Mouse (Mus musculus) heart, postnatal 0 days (tissue): Measurements from ENCODE around the gene Os9.

Experiments
- CTCF ChIP-seq: IDR thresholded peaks from 2 replicates; pipeline ENCODE4 v1.5.1; 2016; ENCODE audit warnings: antibody characterized with exemption, control low read depth, low read depth
- EP300 ChIP-seq: IDR thresholded peaks from 2 replicates; pipeline ENCODE4 v1.6.1; 2016; ENCODE audit warnings: antibody characterized with exemption, low read depth

- TF ChIP-seq CTCF (no peak), EP300 (no peak)
Observed at GRCm38 (mm10) chr10:127098514-127098913, 22.4 kb downstream of the Os9 start.
